Comparison of ENCODE assay signal across 15 mouse cellular contexts in genomic region chr3:146698982-146699381, GRCm38 (mm10). TPM values are rescaled to one million over a fixed set of nuclear protein-coding genes. Genes with fewer than 3 reads are reported as not detected.
A peak's percentile ranks its signal among the peaks of the same experiment; 100 is the strongest.
DNase-seq lines count a peak whose midpoint lies in the region; ATAC-seq and TF ChIP-seq lines count a peak whose summit lies in the region.
"Had no signal": no experiment of that assay in that cellular context is flagged by ENCODE, and none has a peak within 500 bp of the region (broad histone marks: within the 10 kb centered on the region; RNA-seq: fewer than 3 reads in every experiment).

No protein-coding gene starts in this region.

- H3K27ac ChIP-seq in heart, embryonic 13.5 days (replicated peaks), result 0 out of 2 replicates have a peak overlapping the region, but pooled peaks have one; percentile 32
- 0 out of 2 replicates have a peak overlapping the region, but pooled peaks have one; percentile 32 for H3K27ac ChIP-seq in liver, embryonic 12.5 days
- no peak overlapping the region for H3K27ac ChIP-seq in forebrain, postnatal 0 days (ENCODE audit: low read depth, low read length)
- H3K27ac ChIP-seq: embryonic facial prominence, embryonic 13.5 days; heart, embryonic 15.5 days; kidney, postnatal 0 days; lung, embryonic 15.5 days; stomach, embryonic 15.5 days had no signal

- H3K4me2 ChIP-seq in heart, embryonic 13.5 days, result peak overlapping the region; percentile 34
- H3K4me2 ChIP-seq in liver, embryonic 12.5 days, result peak overlapping the region; percentile 62
- no peak overlapping the region for H3K4me2 ChIP-seq in forebrain, postnatal 0 days (ENCODE audit: low read depth)
- H3K4me2 ChIP-seq: embryonic facial prominence, embryonic 13.5 days; lung, embryonic 15.5 days; stomach, embryonic 15.5 days had no signal

- no peak for DNase-seq in heart, postnatal 25 days (ENCODE audit: low spot score)
- peak; percentile 79 for DNase-seq in 416B (ENCODE audit: low read depth)
- DNase-seq in adrenal gland, adult 8-10 months, result peak; percentile 50
- no peak for DNase-seq in forebrain, postnatal 0 days
- no peak for DNase-seq in left cerebral cortex, adult 11 months (ENCODE audit: low spot score)
- DNase-seq: cerebellum, adult 11-12 months had no signal

- peak overlapping the region; percentile 66 for H3K9ac ChIP-seq in heart, embryonic 13.5 days
- H3K9ac ChIP-seq in liver, embryonic 12.5 days, result no peak overlapping the region
- H3K9ac ChIP-seq in forebrain, postnatal 0 days, result no peak overlapping the region
- H3K9ac ChIP-seq: embryonic facial prominence, embryonic 13.5 days; heart, embryonic 15.5 days; lung, embryonic 15.5 days; stomach, embryonic 15.5 days had no signal

- no peaks in the 10 kb centered on the region for H3K36me3 ChIP-seq in heart, embryonic 13.5 days
- H3K36me3 ChIP-seq in liver, embryonic 12.5 days, result no peaks in the 10 kb centered on the region
- no peaks in the 10 kb centered on the region for H3K36me3 ChIP-seq in forebrain, postnatal 0 days (ENCODE audit: insufficient read depth)
- H3K36me3 ChIP-seq: embryonic facial prominence, embryonic 13.5 days; heart, embryonic 15.5 days; lung, embryonic 15.5 days; stomach, embryonic 15.5 days had no signal

- H3K9me3 ChIP-seq in heart, embryonic 13.5 days, result no peaks in the 10 kb centered on the region
- no peaks in the 10 kb centered on the region for H3K9me3 ChIP-seq in liver, embryonic 12.5 days (replicated peaks)
- H3K9me3 ChIP-seq in forebrain, postnatal 0 days (ENCODE audit: low read length), result no peaks in the 10 kb centered on the region
- H3K9me3 ChIP-seq: embryonic facial prominence, embryonic 13.5 days; heart, embryonic 15.5 days; lung, embryonic 15.5 days; stomach, embryonic 15.5 days had no signal

- TF ChIP-seq CTCF in forebrain, postnatal 0 days (IDR thresholded peaks at IDR 0.05; ENCODE audit: low read depth), result no peak

- WGBS in heart, embryonic 13.5 days, result 21% methylated on average over 11 of the region's 11 CpGs
- WGBS in liver, embryonic 12.5 days (ENCODE audit: insufficient replicate concordance), result 19% methylated on average over 11 of the region's 11 CpGs
- 73% methylated on average over 11 of the region's 11 CpGs for WGBS in forebrain, postnatal 0 days

- no peak overlapping the region for H3K4me3 ChIP-seq in heart, embryonic 13.5 days
- H3K4me3 ChIP-seq in liver, embryonic 12.5 days, result no peak overlapping the region
- no peak overlapping the region for H3K4me3 ChIP-seq in forebrain, postnatal 0 days (ENCODE audit: low read depth, low read length)
- H3K4me3 ChIP-seq: embryonic facial prominence, embryonic 13.5 days; heart, embryonic 15.5 days; lung, embryonic 15.5 days; stomach, embryonic 15.5 days had no signal

- peaks cover 19% of the 10 kb centered on the region for H3K4me1 ChIP-seq in heart, embryonic 13.5 days
- peaks cover 24% of the 10 kb centered on the region for H3K4me1 ChIP-seq in liver, embryonic 12.5 days
- H3K4me1 ChIP-seq in forebrain, postnatal 0 days (ENCODE audit: insufficient read depth), result no peaks in the 10 kb centered on the region
- H3K4me1 ChIP-seq: stomach, embryonic 15.5 days had no signal

- intact Hi-C loops in heart, postnatal 25 days (cut with DNase I), result no loop called here

- no peaks in the 10 kb centered on the region for H3K27me3 ChIP-seq in heart, embryonic 13.5 days (replicated peaks)
- no peaks in the 10 kb centered on the region for H3K27me3 ChIP-seq in liver, embryonic 12.5 days (replicated peaks)
- no peaks in the 10 kb centered on the region for H3K27me3 ChIP-seq in forebrain, postnatal 0 days (ENCODE audit: insufficient read depth, low read length)
- H3K27me3 ChIP-seq: embryonic facial prominence, embryonic 13.5 days; heart, embryonic 15.5 days; lung, embryonic 15.5 days; stomach, embryonic 15.5 days had no signal

- no peak for ATAC-seq in heart, embryonic 13.5 days (ENCODE audit: extremely low read depth, insufficient number of reproducible peaks, low FRiP score, low TSS enrichment)
- peak; percentile 58; the same call in 1 of the 2 replicates for ATAC-seq in liver, embryonic 12.5 days
- ATAC-seq in forebrain, postnatal 0 days, result no peak
- ATAC-seq: forebrain, embryonic 16.5 days had no signal

RNA-seq across cellular contexts. Expression of gene Samd13, which starts 13.6 kb away (rescaled TPM):
- 2.3 and 2.8 TPM in 2 replicates for polyA plus RNA-seq in heart, embryonic 13.5 days (2015; fragmentation: Nextera tagmentation; extraction: Ambion mirVana)
- total RNA-seq in heart, postnatal 25 days (2021), result 1 to 10 TPM; 2.5 to 2.9 TPM
- 1 to 10 TPM in 1 of 4 experiments, under 1 TPM in 3; 0.42 to 1.3 (median 0.68) TPM for total RNA-seq in adrenal gland, adult 8-10 months (2022)
- 0.32 and 0.46 TPM in 2 replicates for polyA plus RNA-seq in liver, embryonic 12.5 days (2016; fragmentation: Nextera tagmentation; extraction: Ambion mirVana)
- 0.33 TPM in 1 of 2 replicates, not detected in the other for total RNA-seq in forebrain, postnatal 0 days (2014; rRNA removed)
- 0.14 and 0.57 TPM in 2 replicates for polyA plus RNA-seq in forebrain, postnatal 0 days (2015; fragmentation: Nextera tagmentation; extraction: Ambion mirVana)

RNA-seq across cellular contexts. Expression of gene 4930503B20Rik, which starts 47.9 kb away (rescaled TPM):
- polyA plus RNA-seq in heart, embryonic 13.5 days (2015; fragmentation: Nextera tagmentation; extraction: Ambion mirVana), result not detected in 2 replicates
- total RNA-seq in heart, postnatal 25 days (2021), result not detected
- not detected for total RNA-seq in adrenal gland, adult 8-10 months (2022)
- not detected in 2 replicates for polyA plus RNA-seq in liver, embryonic 12.5 days (2016; fragmentation: Nextera tagmentation; extraction: Ambion mirVana)
- total RNA-seq in forebrain, postnatal 0 days (2014; rRNA removed), result not detected in 2 replicates
- polyA plus RNA-seq in forebrain, postnatal 0 days (2015; fragmentation: Nextera tagmentation; extraction: Ambion mirVana), result 0.12 TPM in 1 of 2 replicates, not detected in the other
- total RNA-seq: left cerebral cortex, adult 8-10 months had no signal
- polyA plus RNA-seq: forebrain, embryonic 16.5 days; kidney, postnatal 0 days; stomach, embryonic 15.5 days had no signal

Comparison
In these comparisons a context has a peak if more than half of its experiments do, and no peak if none do; other contexts are left out.
1. DNase-seq: peak in 416B (single experiment) and adrenal gland, adult 8-10 months (single experiment); none in heart, postnatal 25 days (single experiment), forebrain, postnatal 0 days (single experiment) and left cerebral cortex, adult 11 months (single experiment).